Mouse (Mus musculus): ENCODE measurements around the gene Junb.

Junb gene

DNA sequence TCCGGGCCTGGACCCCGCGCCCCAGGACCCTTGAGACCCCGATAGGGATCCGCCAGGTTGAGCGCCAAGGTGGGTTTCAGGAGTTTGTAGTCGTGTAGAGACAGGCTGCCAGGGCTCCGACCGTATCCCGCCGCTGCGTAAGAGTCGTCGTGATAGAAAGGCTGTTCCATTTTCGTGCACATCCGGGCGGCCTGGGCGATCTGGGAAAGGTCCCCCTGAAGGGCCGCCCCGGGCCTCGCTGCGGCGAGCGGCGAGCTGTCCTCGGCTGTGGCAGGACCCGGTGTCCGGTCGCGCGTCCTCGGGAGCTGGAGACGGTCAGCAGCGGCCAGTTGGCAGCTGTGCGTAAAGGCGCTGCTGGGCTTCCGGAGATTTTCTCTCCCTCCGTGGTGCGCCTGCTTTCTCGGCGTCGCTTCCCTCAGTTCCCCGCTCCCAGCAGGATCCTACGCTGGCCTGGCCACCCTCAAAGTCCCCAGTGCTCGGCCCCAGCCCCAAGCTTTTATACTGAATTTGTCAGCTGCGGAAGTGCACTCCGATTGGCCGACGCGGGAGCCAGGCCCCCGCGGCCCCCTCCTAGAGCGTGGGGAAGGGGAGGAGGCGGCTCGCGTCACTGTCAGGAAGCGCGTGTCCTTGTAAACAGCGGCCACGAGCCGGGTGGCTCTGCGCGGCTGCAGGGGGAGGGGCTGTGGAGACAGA, at the start of gene Junb:
Gene Junb, minus strand, starts transcription at position 471 of the 693 bp plus-strand sequence.
- peak; percentile 96 for DNase-seq (ENCODE audit: low spot score)

- DNase-seq (ENCODE audit: low spot score) = no peak
These were observed 49.4 kb upstream of the Junb start for GRCm38 (mm10) chr8:85027922-85028321.

DNA sequence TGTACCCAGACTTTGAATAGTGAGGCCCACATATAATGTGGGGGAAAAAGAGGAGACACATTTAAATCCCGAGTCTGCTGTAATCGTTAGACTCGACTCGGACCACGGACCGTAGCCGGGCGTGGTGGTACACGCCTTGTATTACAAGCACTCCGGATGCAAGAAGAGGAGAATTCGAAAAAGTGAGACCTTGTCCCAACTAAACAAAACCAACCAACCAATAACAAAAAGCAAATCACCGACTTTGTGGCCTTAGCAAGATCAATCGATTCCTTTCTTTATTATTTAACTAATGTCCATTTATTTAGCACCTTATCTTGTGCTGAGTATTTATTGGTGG, 49.0 kb upstream of the Junb start:
- no peak for DNase-seq (ENCODE audit: low spot score)

GRCm38 (mm10) chr8:85026670-85027515, 48.4 kb upstream of the Junb start, which contains the start of gene Trir:
Gene Trir (plus strand): TSS chr8:85026823.
- DNase-seq (ENCODE audit: low spot score) = peak; percentile 91

- peak; percentile 88 for DNase-seq (ENCODE audit: low spot score)
These were observed 46.8 kb upstream of the Junb start, which contains the start of gene Asna1 for GRCm38 (mm10) chr8:85025098-85025932. Gene Asna1 (minus strand): TSS chr8:85025281.

- no peak for DNase-seq (ENCODE audit: low spot score)
These were observed 45.3 kb upstream of the Junb start for GRCm38 (mm10) chr8:85023846-85024245.

DNA sequence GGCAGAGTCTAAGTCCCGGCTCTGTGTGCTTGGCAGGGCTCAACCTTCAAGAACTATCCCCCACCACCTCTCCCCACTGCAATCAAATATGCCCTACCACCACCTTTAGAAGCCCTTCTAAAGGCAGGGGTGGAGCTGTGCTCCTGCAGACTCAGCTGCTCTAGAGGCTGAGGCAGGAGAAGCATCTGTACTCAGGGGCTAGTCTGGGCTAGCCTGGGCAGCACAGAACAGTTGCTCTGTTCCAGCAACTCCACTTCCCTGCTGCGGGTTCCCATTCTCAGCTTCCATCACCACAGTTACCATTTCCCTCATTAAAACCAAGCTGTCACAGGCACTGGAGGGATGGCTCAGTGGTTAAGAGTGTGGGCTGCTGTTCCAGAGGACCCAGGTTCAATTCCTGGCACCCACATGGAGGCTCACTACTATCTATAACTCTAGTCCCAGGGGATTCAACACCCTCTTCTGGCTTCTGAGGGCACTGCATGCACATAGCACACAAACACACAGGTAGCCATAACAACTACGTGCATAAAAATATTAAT, 43.1 kb upstream of the Junb start:
- no peak for DNase-seq (ENCODE audit: low spot score)

- no peak for DNase-seq (ENCODE audit: low spot score)
These were observed 38.7 kb upstream of the Junb start for GRCm38 (mm10) chr8:85017209-85017608.

GRCm38 (mm10) chr8:85016724-85017123, 38.2 kb upstream of the Junb start:
- no peak for DNase-seq (ENCODE audit: low spot score)

DNA sequence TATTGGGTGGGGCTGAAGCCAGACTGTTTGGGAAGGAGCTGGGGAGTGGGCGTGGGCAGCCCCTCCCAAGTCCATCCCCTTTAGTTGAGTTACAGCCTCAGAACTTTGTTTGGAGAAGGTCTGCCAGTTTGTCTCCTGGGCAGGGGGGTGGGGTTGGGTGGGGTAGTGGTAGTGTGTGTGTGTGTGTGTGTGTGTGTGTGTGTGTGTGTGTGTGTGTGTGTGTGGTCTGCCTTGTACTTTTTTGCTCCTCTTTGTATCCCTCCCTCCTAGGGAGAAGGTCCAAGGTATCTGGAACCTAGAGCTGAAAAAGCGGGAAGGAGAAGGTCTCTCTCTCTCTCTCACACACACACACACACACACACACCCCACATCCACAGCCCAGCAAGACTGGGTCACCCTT, 35.9 kb upstream of the Junb start, which contains the start of gene Best2:
Gene Best2, minus strand, starts transcription at position 101 of the 400 bp plus-strand sequence.
- DNase-seq (ENCODE audit: low spot score) = no peak

GRCm38 (mm10) chr8:85013230-85013840, 34.8 kb upstream of the Junb start:
- no peak for DNase-seq (ENCODE audit: low spot score)

GRCm38 (mm10) chr8:85011242-85011641, 32.7 kb upstream of the Junb start:
- DNase-seq (ENCODE audit: low spot score) = no peak

DNA sequence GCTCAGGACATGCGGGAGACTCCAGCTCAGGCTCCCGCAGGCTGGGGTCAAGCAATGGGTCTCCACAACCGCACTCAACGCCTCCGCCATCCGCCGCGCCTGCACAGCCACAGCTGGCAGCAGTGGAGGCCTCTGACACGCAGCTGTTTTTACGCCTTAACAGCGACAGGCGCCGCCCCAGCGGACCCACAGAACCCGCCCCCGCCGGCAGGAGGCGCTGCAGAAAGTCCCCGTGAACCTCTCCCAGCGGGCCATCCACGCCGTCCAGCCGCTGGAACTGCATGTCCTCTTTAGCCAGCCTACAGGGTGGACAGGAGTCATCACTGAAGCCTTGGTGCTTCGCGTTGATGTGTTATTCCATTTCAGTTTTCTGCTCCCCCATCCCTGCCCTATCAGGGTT, 29.2 kb upstream of the Junb start:
- no peak for DNase-seq (ENCODE audit: low spot score)

GRCm38 (mm10) chr8:84997649-84998295, 19.3 kb upstream of the Junb start:
- no peak for DNase-seq (ENCODE audit: low spot score)

DNA sequence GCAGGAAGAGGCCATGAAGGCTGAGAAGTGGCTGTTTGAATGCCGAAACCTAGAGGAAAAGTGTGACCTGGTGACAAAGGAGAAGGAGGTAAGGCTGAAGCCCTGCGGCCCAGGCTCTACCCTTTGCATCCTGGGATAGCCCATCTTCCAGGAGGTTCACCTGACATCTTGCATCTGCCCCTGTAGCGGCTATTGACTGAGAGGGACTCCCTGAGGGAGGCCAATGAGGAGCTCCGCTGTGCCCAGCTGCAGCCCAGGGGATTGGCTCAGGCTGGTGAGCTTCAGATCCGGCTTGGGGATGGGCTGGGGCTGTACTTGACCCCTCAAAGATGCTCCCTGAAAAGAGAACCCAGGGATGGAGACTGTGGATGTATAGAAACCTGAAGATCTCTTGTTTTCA, 18.5 kb upstream of the Junb start:
- DNase-seq (ENCODE audit: low spot score) = no peak

GRCm38 (mm10) chr8:84995680-84996079, 17.2 kb upstream of the Junb start:
- DNase-seq (ENCODE audit: low spot score) = no peak

- no peak for DNase-seq (ENCODE audit: low spot score)
These were observed 15.9 kb upstream of the Junb start for GRCm38 (mm10) chr8:84994375-84994774.

GRCm38 (mm10) chr8:84990836-84991235, 12.3 kb upstream of the Junb start:
- DNase-seq (ENCODE audit: low spot score) = no peak

DNA sequence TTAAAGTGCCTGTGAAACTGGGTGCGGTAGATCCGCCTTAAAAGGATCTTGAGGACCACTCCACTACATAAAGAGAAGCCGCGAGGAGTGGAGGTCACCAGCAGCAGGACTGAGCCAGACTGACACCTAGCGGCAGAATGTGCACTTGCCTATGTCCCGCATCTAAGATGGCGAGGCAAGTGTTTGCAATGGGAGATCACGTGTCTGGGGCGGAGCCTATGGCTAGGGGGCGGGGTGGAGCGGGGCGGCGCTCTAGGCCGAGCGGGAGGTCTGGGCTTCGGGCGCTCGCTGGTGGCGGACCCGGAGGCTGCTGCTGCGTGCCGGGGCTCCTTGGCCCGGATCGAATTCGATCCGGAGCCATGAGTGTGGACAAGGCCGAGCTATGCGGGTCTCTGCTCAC, 11.8 kb upstream of the Junb start, which contains the start of gene Hook2:
Gene Hook2, plus strand, starts transcription at position 255 of the 400 bp plus-strand sequence.
- peak; percentile 96 for DNase-seq (ENCODE audit: low spot score)

DNA sequence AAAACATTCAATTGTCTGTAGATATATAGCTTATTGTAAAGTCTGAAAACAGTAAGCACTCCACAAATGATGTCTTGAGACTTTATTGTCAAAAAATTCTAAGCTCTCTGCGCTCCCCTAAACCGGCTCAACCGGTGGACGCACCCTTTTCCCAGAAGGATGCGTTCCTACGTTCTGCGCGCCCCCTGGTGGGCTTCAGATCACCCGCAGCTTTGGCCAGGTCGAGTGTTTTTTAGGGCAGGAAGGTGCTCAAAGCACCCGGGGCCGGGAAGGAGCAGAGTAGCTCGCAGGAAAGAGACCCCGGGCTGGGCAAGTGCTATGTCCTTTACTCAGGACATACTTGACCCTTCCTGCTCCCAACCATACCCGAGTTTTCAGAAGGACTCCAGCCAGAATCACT, 11.3 kb upstream of the Junb start:
- peak; percentile 87 for DNase-seq (ENCODE audit: low spot score)

DNA sequence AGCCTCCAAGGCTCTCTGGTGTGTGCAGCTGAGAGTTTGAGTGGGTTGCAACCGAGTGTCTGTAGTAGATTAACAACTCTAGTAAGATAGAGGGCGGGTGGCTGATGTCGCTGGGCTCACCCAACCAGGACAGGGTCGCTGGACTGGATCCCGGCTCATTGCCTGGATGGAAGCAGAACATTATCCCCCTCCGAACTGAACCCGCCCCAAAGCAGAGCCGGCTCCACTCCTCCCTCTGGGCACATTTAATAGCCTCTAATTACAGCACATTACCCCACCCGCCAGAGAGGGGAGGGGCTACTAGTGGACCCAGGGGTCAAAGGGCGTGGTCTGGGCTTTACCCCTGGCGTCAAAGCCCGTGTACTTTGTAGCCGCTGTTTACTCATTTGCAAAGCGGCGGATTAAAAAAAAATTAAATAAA, 10.8 kb upstream of the Junb start:
- no peak for DNase-seq (ENCODE audit: low spot score)
